Mouse (Mus musculus): ENCODE results near the gene Dynlt3. TPM values are rescaled to one million over a fixed set of nuclear protein-coding genes. Genes with fewer than 3 reads are reported as not detected.
"Not testable (repeated sequence)": the region's sequence is repeated elsewhere in the genome, so short reads cannot be mapped to it uniquely, and the experiment has no call there.

Gene Dynlt3
- polyA plus RNA-seq (2014; fragmentation: Nextera tagmentation; extraction: Ambion mirVana), result 40.4 and 43.9 TPM in 2 replicates

GRCm38 (mm10) chrX:9662391-9663111, at the start of gene Dynlt3:
Dynlt3 (minus strand) TSS chrX:9663003.
- DNase-seq (ENCODE audit: low spot score), result peak; percentile 85
- peak within 1 kb of the TSS; percentile 71 for H3K9ac ChIP-seq (ENCODE audit: low read length)
- H3K27me3 ChIP-seq (replicated peaks; ENCODE audit: control insufficient read depth, insufficient read depth, low read length), result no peaks in the 10 kb centered on the region
- 21% methylated on average over 30 of the region's 30 CpGs for WGBS
- H3K27ac ChIP-seq (ENCODE audit: low read depth, low read length), result peak within 1 kb of the TSS; percentile 58; the same call in 1 of the 2 replicates
- no peaks in the 10 kb centered on the region for H3K4me1 ChIP-seq (ENCODE audit: control insufficient read depth, insufficient read depth, low read length)
- H3K9me3 ChIP-seq (replicated peaks; ENCODE audit: control insufficient read depth, low read length), result no peaks in the 10 kb centered on the region
- peak within 1 kb of the TSS; percentile 46 for H3K4me3 ChIP-seq (ENCODE audit: low read depth, low read length)
- peak; percentile 99 for ATAC-seq
- peak within 1 kb of the TSS; percentile 51 for H3K4me2 ChIP-seq (ENCODE audit: low read length)
- H3K36me3 ChIP-seq (ENCODE audit: control insufficient read depth, insufficient read depth, low read length), result no peaks in the 10 kb centered on the region

- WGBS, result 84% methylated on average over 3 of the region's 3 CpGs
- H3K9me3 ChIP-seq (replicated peaks; ENCODE audit: control insufficient read depth, low read length), result no peaks in the 10 kb centered on the region
- H3K4me1 ChIP-seq (ENCODE audit: control insufficient read depth, insufficient read depth, low read length), result no peaks in the 10 kb centered on the region; the same call in 1 of the 2 replicates
- DNase-seq (ENCODE audit: low spot score) (no peak), ATAC-seq (no peak)
- H3K27me3 ChIP-seq (replicated peaks; ENCODE audit: control insufficient read depth, insufficient read depth, low read length), result no peaks in the 10 kb centered on the region
- H3K27ac ChIP-seq (ENCODE audit: low read depth, low read length), result no peak overlapping the region
- H3K9ac ChIP-seq (ENCODE audit: low read length), result no peak overlapping the region
- no peaks in the 10 kb centered on the region for H3K36me3 ChIP-seq (ENCODE audit: control insufficient read depth, insufficient read depth, low read length)
- no peak overlapping the region for H3K4me3 ChIP-seq (ENCODE audit: low read depth, low read length)
- H3K4me2 ChIP-seq (ENCODE audit: low read length), result no peak overlapping the region
Observed at GRCm38 (mm10) chrX:9699815-9700214, 37.0 kb upstream of the Dynlt3 start.

GRCm38 (mm10) chrX:9695997-9696396, 33.2 kb upstream of the Dynlt3 start:
- DNase-seq (ENCODE audit: low spot score), result peak; percentile 79
- 44% methylated on average over 6 of the region's 6 CpGs for WGBS
- ATAC-seq, result peak; percentile 95
- no peaks in the 10 kb centered on the region; the same call in 1 of the 2 replicates for H3K4me1 ChIP-seq (ENCODE audit: control insufficient read depth, insufficient read depth, low read length)
- H3K9me3 ChIP-seq (replicated peaks; ENCODE audit: control insufficient read depth, low read length), result no peaks in the 10 kb centered on the region
- no peak overlapping the region for H3K4me3 ChIP-seq (ENCODE audit: low read depth, low read length)
- H3K36me3 ChIP-seq (ENCODE audit: control insufficient read depth, insufficient read depth, low read length), result no peaks in the 10 kb centered on the region
- H3K27me3 ChIP-seq (replicated peaks; ENCODE audit: control insufficient read depth, insufficient read depth, low read length), result no peaks in the 10 kb centered on the region
- H3K27ac ChIP-seq (ENCODE audit: low read depth, low read length), result no peak overlapping the region
- no peak overlapping the region for H3K9ac ChIP-seq (ENCODE audit: low read length)
- H3K4me2 ChIP-seq (ENCODE audit: low read length), result no peak overlapping the region

GRCm38 (mm10) chrX:9672040-9672439, 9.2 kb upstream of the Dynlt3 start:
- 69% methylated on average over 1 of the region's 1 CpGs for WGBS
- DNase-seq (ENCODE audit: low spot score) (no peak), ATAC-seq (no peak)
- no peaks in the 10 kb centered on the region for H3K4me1 ChIP-seq (ENCODE audit: control insufficient read depth, insufficient read depth, low read length)
- H3K4me3 ChIP-seq (ENCODE audit: low read depth, low read length), result no peak overlapping the region
- H3K4me2 ChIP-seq (ENCODE audit: low read length), result no peak overlapping the region
- H3K27ac ChIP-seq (ENCODE audit: low read depth, low read length), result no peak overlapping the region
- no peaks in the 10 kb centered on the region for H3K9me3 ChIP-seq (replicated peaks; ENCODE audit: control insufficient read depth, low read length)
- H3K9ac ChIP-seq (ENCODE audit: low read length), result no peak overlapping the region
- H3K36me3 ChIP-seq (ENCODE audit: control insufficient read depth, insufficient read depth, low read length), result no peaks in the 10 kb centered on the region
- no peaks in the 10 kb centered on the region for H3K27me3 ChIP-seq (replicated peaks; ENCODE audit: control insufficient read depth, insufficient read depth, low read length)

GRCm38 (mm10) chrX:9671418-9671817, 8.6 kb upstream of the Dynlt3 start:
- Histone ChIP-seq H3K4me1 (ENCODE audit: control insufficient read depth, insufficient read depth, low read length) (no peaks in the 10 kb centered on the region), H3K9me3 (replicated peaks; ENCODE audit: control insufficient read depth, low read length) (no peaks in the 10 kb centered on the region), H3K27me3 (replicated peaks; ENCODE audit: control insufficient read depth, insufficient read depth, low read length) (no peaks in the 10 kb centered on the region), H3K4me2 (ENCODE audit: low read length) (no peak overlapping the region), H3K9ac (ENCODE audit: low read length) (no peak overlapping the region), H3K4me3 (ENCODE audit: low read depth, low read length) (no peak overlapping the region), H3K27ac (ENCODE audit: low read depth, low read length) (no peak overlapping the region), H3K36me3 (ENCODE audit: control insufficient read depth, insufficient read depth, low read length) (no peaks in the 10 kb centered on the region)
- DNase-seq (ENCODE audit: low spot score) (no peak), ATAC-seq (no peak)
- 84% methylated on average over 3 of the region's 3 CpGs for WGBS

- 56% methylated on average over 3 of the region's 3 CpGs for WGBS
- peak; percentile 34 for DNase-seq (ENCODE audit: low spot score)
Observed at GRCm38 (mm10) chrX:9652806-9653205, 10.0 kb downstream of the Dynlt3 start.

GRCm38 (mm10) chrX:9640594-9640993, 22.2 kb downstream of the Dynlt3 start:
- H3K4me1 ChIP-seq (ENCODE audit: control insufficient read depth, insufficient read depth, low read length); H3K27ac ChIP-seq (ENCODE audit: low read depth, low read length); H3K36me3 ChIP-seq (ENCODE audit: control insufficient read depth, insufficient read depth, low read length); H3K27me3 ChIP-seq (replicated peaks; ENCODE audit: control insufficient read depth, insufficient read depth, low read length); DNase-seq (ENCODE audit: low spot score); H3K9me3 ChIP-seq (replicated peaks; ENCODE audit: control insufficient read depth, low read length); H3K4me3 ChIP-seq (ENCODE audit: low read depth, low read length); H3K9ac ChIP-seq (ENCODE audit: low read length); H3K4me2 ChIP-seq (ENCODE audit: low read length); ATAC-seq: not testable (repeated sequence)
- WGBS, result 70% methylated on average over 5 of the region's 5 CpGs

More at GRCm38 (mm10) chrX:9652806-9653205, 10.0 kb downstream of the Dynlt3 start:
- no peaks in the 10 kb centered on the region for H3K4me1 ChIP-seq (ENCODE audit: control insufficient read depth, insufficient read depth, low read length)
- H3K27me3 ChIP-seq (replicated peaks; ENCODE audit: control insufficient read depth, insufficient read depth, low read length), result no peaks in the 10 kb centered on the region
- H3K9ac ChIP-seq (ENCODE audit: low read length), result no peak overlapping the region
- no peaks in the 10 kb centered on the region for H3K9me3 ChIP-seq (replicated peaks; ENCODE audit: control insufficient read depth, low read length)
- peak; percentile 37; the same call in 1 of the 2 replicates for ATAC-seq
- no peak overlapping the region for H3K4me3 ChIP-seq (ENCODE audit: low read depth, low read length)
- no peak overlapping the region for H3K4me2 ChIP-seq (ENCODE audit: low read length)
- H3K36me3 ChIP-seq (ENCODE audit: control insufficient read depth, insufficient read depth, low read length), result no peaks in the 10 kb centered on the region
- no peak overlapping the region for H3K27ac ChIP-seq (ENCODE audit: low read depth, low read length)

GRCm38 (mm10) chrX:9640126-9640525, 22.7 kb downstream of the Dynlt3 start:
- ATAC-seq; H3K27ac ChIP-seq (ENCODE audit: low read depth, low read length); H3K9me3 ChIP-seq (replicated peaks; ENCODE audit: control insufficient read depth, low read length); H3K4me1 ChIP-seq (ENCODE audit: control insufficient read depth, insufficient read depth, low read length); DNase-seq (ENCODE audit: low spot score); H3K27me3 ChIP-seq (replicated peaks; ENCODE audit: control insufficient read depth, insufficient read depth, low read length); H3K4me3 ChIP-seq (ENCODE audit: low read depth, low read length); H3K36me3 ChIP-seq (ENCODE audit: control insufficient read depth, insufficient read depth, low read length); H3K4me2 ChIP-seq (ENCODE audit: low read length); H3K9ac ChIP-seq (ENCODE audit: low read length): not testable (repeated sequence)
- 57% methylated on average over 2 of the region's 2 CpGs for WGBS

Measured in forebrain, embryonic 14.5 days (tissue).